Mouse (Mus musculus): ENCODE measurements around the gene Ifnar2. TPM values are rescaled to one million over a fixed set of nuclear protein-coding genes. Genes with fewer than 3 reads are reported as not detected.

Gene Ifnar2
- total and polyA plus RNA-seq, 3 experiments, result 33.1 to 34.9 (median 34.5) TPM

DNA sequence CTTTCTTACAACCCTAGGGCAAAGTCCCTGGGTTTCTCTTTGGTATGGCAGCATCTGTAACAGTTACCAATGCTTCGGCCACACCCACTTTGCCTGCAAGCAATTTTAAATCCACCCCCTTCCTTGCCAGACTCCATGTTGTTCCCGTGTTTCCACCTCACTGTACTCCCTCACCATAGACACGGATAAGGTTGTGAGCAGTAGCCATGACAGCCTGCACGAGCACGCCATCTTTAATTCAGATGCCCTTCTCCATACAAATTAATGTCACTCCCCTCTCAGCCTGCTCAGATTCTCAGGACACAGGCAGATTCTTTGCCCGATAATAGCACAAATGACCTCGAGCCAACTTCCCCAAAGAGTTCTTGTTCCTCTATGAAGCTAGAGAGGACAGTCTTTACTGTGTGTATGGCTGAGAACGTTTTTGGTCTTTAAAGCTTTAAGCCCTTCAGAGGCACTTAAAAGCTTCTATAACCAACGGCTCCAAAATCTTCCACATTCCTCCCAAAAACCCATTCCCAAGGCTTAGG, 9.7 kb downstream of the Ifnar2 start:
- Histone ChIP-seq H3K27ac (ENCODE audit: insufficient read depth, low read depth) (no peak overlapping the region), H3K4me3 (replicated peaks in 1 of 3; ENCODE audit: low read depth in 2 of 3, low read length in 2 of 3, poor library complexity in 1 of 3) (no peak overlapping the region), H3K36me3 (replicated peaks in 1 of 2; ENCODE audit: control insufficient read depth in 1 of 2, insufficient read depth in 1 of 2, low read length in 1 of 2) (peaks cover 32 to 91% of the 10 kb centered on the region in 2 experiments), H3K79me2 (replicated peaks; ENCODE audit: control insufficient read depth, extremely low read depth, insufficient read depth, poor library complexity, severe bottlenecking) (no peaks in the 10 kb centered on the region), H3K27me3 (replicated peaks) (no peaks in the 10 kb centered on the region), H3K4me2 (ENCODE audit: insufficient read depth, low read depth, poor library complexity, severe bottlenecking) (no peak overlapping the region), H3K4me1 (ENCODE audit: control insufficient read depth in 1 of 2, insufficient read depth in 2 of 2) (peaks cover 3 to 31% of the 10 kb centered on the region in 2 experiments), H3K9me3 (replicated peaks; ENCODE audit: low read length) (no peaks in the 10 kb centered on the region), H3K9ac (ENCODE audit: insufficient read depth, low read depth) (no peak overlapping the region)
- dilution Hi-C loops (cut with MboI; ENCODE audit: extremely low pct_ligation_motif_present, extremely low pct_unique_long_range_greater_than_20kb, low sequenced_read_pairs), result no loop called here
- no peak for DNase-seq (ENCODE audit: extremely low read depth)
- in situ Hi-C loops (cut with MboI; ENCODE audit: low pct_ligation_motif_present, low pct_unique_long_range_greater_than_20kb, low sequenced_read_pairs), result no loop called here
- TF ChIP-seq ZNF384 (IDR thresholded peaks at IDR 0.05; ENCODE audit: low read depth, low read length) (no peak), BHLHE40 (IDR thresholded peaks at IDR 0.05; ENCODE audit: low read depth, low read length) (no peak), SMC3 (IDR thresholded peaks at IDR 0.05; ENCODE audit: low read depth, low read length) (no peak), KAT2A (IDR thresholded peaks at IDR 0.05; ENCODE audit: insufficient replicate concordance, low read length) (no peak), MAX (IDR thresholded peaks at IDR 0.05; ENCODE audit: low read length) (no peak), NRF1 (IDR thresholded peaks at IDR 0.05; ENCODE audit: low read depth, low read length) (no peak), ELF1 (IDR thresholded peaks at IDR 0.05; ENCODE audit: low read depth, low read length) (no peak), E2F4 (IDR thresholded peaks at IDR 0.05; ENCODE audit: insufficient replicate concordance, low read depth, low read length) (no peak), SIN3A (IDR thresholded peaks at IDR 0.05; ENCODE audit: low read length) (no peak), TCF12 (IDR thresholded peaks at IDR 0.05; ENCODE audit: low read depth, low read length) (no peak), NELFE (IDR thresholded peaks at IDR 0.05; ENCODE audit: low read depth, low read length) (no peak), CTCF (conservative IDR thresholded peaks at IDR 0.05 in 1 of 2, IDR thresholded peaks at IDR 0.05 in 1 of 2; ENCODE audit: low read depth in 2 of 2, low read length in 2 of 2) (no peak), USF1 (IDR thresholded peaks at IDR 0.05; ENCODE audit: low read depth, low read length) (no peak), CHD2 (IDR thresholded peaks at IDR 0.05; ENCODE audit: low read length) (no peak), ZC3H11A (IDR thresholded peaks at IDR 0.05; ENCODE audit: low read depth, low read length) (no peak), TBP (conservative IDR thresholded peaks at IDR 0.05; ENCODE audit: low read depth, low read length) (no peak), RCOR1 (conservative IDR thresholded peaks at IDR 0.05; ENCODE audit: low read depth, low read length) (no peak), USF2 (conservative IDR thresholded peaks at IDR 0.05; ENCODE audit: low read depth, low read length) (no peak)

DNA sequence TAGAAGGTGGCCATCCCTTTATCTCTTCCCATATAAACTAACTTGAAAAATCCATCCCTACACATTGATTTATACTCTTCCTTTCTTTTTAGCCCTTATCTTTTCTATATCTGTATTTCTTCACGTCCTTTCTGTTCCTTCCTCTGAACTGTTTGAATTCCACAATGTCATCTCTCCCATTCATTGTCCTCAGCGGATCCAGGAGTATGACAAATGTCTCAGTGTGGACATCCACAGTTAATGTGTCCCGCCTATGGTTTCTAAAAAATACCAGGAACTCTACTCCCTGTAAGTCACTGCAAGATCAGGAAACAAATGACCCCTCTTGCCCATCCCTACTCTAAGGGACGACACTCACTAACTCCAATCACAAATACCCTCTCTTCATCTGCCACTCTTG, 11.6 kb downstream of the Ifnar2 start:
- dilution Hi-C loops (cut with MboI; ENCODE audit: extremely low pct_ligation_motif_present, extremely low pct_unique_long_range_greater_than_20kb, low sequenced_read_pairs) (no loop called here), in situ Hi-C loops (cut with MboI; ENCODE audit: low pct_ligation_motif_present, low pct_unique_long_range_greater_than_20kb, low sequenced_read_pairs) (no loop called here)
- Histone ChIP-seq H3K4me3 (replicated peaks in 1 of 3; ENCODE audit: low read depth in 2 of 3, low read length in 2 of 3, poor library complexity in 1 of 3) (no peak overlapping the region), H3K27me3 (replicated peaks) (no peaks in the 10 kb centered on the region), H3K9ac (ENCODE audit: insufficient read depth, low read depth) (no peak overlapping the region), H3K4me2 (ENCODE audit: insufficient read depth, low read depth, poor library complexity, severe bottlenecking) (no peak overlapping the region), H3K36me3 (replicated peaks in 1 of 2; ENCODE audit: control insufficient read depth in 1 of 2, insufficient read depth in 1 of 2, low read length in 1 of 2) (peaks cover 46 to 89% of the 10 kb centered on the region in 2 experiments), H3K27ac (ENCODE audit: insufficient read depth, low read depth) (no peak overlapping the region), H3K79me2 (replicated peaks; ENCODE audit: control insufficient read depth, extremely low read depth, insufficient read depth, poor library complexity, severe bottlenecking) (no peaks in the 10 kb centered on the region), H3K9me3 (replicated peaks; ENCODE audit: low read length) (peaks cover 2% of the 10 kb centered on the region), H3K4me1 (ENCODE audit: control insufficient read depth in 1 of 2, insufficient read depth in 2 of 2) (peaks cover 7 to 30% of the 10 kb centered on the region in 2 experiments)
- DNase-seq (ENCODE audit: extremely low read depth), result no peak
- no peak for TF ChIP-seq HCFC1 (IDR thresholded peaks at IDR 0.05; ENCODE audit: low read depth, low read length)
- no peak for TF ChIP-seq IRF4 (IDR thresholded peaks at IDR 0.05; ENCODE audit: low read depth, low read length)
- TF ChIP-seq CTCF (conservative IDR thresholded peaks at IDR 0.05 in 1 of 2, IDR thresholded peaks at IDR 0.05 in 1 of 2; ENCODE audit: low read depth in 2 of 2, low read length in 2 of 2), result no peak
- TF ChIP-seq ETS1 (conservative IDR thresholded peaks at IDR 0.05; ENCODE audit: low read depth, low read length), result no peak
- TF ChIP-seq ZC3H11A (IDR thresholded peaks at IDR 0.05; ENCODE audit: low read depth, low read length), result no peak
- TF ChIP-seq POLR2A (IDR thresholded peaks at IDR 0.05; ENCODE audit: low read depth, low read length), result no peak
- TF ChIP-seq ZNF384 (IDR thresholded peaks at IDR 0.05; ENCODE audit: low read depth, low read length), result no peak
- TF ChIP-seq ZMIZ1 (IDR thresholded peaks at IDR 0.05; ENCODE audit: low read depth, low read length), result no peak
- TF ChIP-seq BHLHE40 (IDR thresholded peaks at IDR 0.05; ENCODE audit: low read depth, low read length), result no peak
- no peak for TF ChIP-seq EP300 (IDR thresholded peaks at IDR 0.05; ENCODE audit: low read length)
